Mouse (Mus musculus) 416B (cell line): ENCODE results near the gene Ksr1.
A peak's percentile ranks its signal among the peaks of the same experiment; 100 is the strongest.
"Not testable (repeated sequence)": the region's sequence is repeated elsewhere in the genome, so short reads cannot be mapped to it uniquely, and the experiment has no call there.

Source experiments
- DNase-seq: peaks from one replicate; pipeline ENCODE4 v3.0.0; 2011; ENCODE audit warnings: low read depth

Gene Ksr1

DNA sequence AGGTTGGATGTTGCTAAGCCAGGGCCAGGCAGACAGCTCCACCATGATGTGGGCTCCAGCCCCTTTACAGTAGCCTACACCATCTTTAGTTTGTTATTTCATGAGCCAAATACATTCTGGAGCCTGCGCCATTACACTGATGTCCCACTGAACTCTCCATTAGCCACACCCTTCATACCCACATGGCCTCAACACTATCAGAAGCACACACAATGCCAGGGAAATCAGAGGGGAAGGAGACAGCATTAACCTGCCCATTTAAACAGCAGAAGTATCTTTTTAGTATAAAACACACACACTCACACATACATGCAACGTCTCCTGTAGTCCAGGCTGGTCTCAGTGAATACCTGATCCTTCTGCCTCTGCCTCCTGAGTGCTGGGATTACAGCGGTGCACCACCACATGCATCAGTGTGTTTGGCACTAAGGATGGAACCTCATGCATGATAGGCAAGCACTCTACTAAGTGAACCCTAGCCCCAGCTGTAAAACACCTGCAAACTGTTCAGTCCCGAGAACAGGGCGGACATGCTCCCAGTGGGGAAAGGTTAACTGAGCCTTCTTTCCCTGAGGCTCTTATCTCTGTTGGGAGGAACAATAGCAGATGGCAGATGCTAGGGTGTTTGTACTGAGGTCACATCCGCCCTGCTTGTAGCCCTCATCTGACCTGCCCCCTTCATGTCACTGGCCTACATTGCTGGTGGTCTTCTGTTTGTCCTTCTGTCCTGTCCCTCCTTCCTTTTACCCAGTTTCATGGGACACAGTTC, 138.0 kb downstream of the Ksr1 start:
- no peak for DNase-seq

DNA sequence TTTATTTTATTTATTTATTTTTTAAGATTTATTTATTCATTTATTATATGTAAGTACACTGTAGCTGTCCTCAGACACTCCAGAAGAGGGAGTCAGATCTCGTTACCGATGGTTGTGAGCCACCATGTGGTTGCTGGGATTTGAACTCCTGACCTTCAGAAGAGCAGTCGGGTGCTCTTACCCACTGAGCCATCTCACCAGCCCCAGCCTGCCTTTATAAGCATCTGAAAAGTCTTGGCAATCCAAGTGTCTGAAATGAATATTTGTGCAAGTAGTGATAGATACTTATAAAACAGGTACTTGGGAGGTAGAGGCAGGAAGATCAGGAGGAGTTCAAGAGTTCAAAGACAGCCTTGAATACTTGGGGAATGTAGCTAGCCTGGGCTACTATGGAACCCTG, 138.9 kb downstream of the Ksr1 start:
- not testable (repeated sequence) for DNase-seq

DNA sequence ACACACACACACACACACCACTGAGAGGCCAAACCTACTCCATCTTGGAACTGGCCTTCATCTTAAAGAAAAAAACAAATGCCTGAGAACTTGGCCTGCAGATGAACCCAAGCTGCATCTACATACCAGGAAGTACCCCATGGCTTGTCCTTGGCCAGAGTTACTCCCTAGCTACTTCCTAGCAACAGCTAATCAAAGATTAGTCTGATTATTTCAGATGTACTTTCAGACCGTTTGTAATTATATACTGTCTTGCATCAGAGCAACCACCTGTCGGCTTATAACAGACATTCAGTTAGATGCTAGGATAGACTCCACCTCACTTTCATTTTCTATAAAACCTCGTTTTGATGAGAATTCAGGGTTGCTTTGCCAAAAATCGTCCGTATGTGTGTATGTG, 139.8 kb downstream of the Ksr1 start:
- DNase-seq: no peak

DNA sequence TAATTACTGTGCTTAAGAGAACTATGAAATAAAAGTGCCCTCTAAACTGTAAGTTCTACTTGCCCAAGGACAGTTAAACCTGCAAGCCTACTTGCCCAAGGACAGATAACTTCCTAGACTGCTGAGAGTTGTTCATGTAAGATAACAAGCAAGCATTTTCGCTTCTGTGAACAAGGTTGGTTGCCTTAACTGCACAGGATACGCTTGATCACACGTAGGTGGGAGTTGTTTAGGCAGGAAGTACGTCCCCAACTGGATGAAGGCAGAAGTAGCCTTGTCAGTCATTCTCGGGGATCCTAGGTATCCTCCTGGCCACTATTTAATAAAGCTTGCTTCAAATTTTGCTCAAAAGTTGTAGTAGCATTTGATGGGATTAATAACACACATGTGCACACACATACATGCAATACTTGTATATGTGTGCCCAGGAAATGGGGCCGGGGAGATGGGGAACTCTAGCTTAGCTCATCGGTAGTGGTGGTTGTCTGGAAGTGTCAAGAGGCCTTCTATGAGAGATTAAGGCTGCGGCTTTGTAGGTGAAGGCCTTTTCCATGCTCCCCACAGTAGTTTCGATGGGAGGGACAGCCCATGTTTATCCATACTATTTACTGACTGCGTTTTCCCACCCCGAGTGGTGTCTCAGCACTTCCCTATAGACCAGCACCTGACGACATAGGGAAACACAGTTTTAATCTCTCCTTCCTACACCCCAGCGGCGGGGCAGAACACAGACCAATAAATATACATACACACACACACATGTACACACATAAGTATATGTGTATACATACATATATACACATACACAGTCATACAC, 140.4 kb downstream of the Ksr1 start:
- no peak for DNase-seq

DNA sequence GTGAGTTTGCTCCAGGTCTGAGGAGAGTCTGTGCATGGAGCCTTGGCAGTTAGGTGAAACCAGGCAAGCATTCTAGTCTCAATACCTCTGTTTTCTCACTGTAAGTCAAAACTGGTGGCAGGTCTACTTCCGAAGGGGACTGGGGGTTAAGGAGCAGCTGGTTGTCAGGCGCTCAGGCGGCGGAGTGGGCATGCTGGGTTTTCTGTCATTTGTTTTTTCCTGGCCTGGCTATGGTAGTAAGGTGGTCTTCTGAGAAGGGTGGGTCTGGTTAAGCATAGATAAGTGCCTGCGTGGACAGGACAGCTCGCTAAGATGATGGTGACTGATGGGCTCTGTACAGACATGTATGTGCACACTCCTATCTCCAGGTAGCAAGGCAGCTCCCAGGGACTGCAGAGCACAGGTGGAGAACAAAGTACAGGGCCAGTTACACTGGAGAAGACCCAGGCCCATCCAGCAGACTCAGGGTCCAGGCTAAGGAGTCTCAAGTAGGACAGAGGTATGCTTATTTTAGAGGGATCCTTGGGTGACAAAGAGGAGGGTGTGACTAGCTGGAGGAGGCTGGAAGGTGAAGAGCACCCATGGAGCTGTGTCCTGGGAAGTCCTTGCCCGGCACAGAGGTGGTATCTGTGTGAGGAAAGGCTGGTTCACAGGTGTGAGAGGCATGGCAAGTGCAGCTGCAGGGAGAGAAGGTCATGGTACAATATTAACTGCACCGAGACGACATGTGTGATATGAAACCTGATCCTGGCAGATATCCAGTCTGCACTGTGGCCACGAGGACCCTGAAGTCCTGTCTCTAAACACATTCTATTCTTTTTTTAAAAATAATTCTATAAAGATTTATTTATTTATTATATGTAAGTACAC, 142.2 kb downstream of the Ksr1 start:
- no peak for DNase-seq

DNA sequence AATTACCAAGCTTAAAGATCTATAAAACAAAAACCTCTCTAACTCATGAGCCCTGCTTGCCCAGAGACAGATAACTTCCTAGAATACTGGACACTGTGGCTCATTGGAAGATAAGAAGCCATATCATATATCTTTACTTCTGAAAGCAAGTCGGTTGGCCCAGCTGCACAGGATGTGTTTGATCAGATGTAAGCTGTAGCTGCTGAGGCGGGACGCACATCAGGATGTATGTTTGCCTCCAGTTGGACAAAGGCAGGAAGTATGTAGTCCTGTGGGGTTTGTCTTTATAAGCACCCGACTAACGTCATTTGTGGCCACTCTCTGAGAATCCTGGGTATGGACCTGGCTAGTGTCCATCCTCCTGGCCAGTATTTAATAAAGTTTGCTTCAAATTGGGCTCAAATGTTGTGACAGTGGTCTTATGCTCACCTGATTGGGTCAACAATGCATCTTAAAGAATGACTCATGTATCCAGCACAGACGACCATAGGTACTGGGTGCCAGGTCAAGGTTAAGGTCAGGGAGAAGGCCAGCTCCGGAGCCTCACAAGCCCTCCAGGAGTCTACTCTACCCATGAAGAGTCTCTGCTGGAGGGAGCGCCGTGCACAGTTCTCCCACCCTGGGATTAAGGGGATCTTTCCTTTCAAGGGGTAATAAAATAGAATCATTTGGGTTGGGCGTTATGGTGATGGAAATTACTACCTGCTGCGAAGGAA, 143.0 kb downstream of the Ksr1 start:
- DNase-seq: peak; percentile 99

DNA sequence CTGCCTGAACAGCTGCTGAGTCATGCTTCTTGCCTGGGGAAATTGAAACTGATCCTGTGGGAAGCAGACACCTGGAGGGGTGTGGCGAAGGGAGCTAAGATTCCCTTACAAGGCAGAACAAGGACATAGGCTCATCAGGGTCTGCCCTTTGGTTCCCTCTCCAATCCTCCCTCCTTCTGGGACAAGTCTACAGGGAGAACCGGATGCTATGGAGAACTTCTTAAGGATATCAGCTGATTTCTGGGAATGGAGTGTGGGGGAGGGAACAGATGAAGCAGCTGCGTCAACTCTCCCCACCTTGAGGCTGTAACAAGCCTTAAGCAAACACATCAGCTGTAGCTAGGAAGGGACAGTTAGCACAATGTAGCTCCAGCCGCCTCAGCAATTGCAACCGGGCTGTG, 143.7 kb downstream of the Ksr1 start:
- no peak for DNase-seq

DNA sequence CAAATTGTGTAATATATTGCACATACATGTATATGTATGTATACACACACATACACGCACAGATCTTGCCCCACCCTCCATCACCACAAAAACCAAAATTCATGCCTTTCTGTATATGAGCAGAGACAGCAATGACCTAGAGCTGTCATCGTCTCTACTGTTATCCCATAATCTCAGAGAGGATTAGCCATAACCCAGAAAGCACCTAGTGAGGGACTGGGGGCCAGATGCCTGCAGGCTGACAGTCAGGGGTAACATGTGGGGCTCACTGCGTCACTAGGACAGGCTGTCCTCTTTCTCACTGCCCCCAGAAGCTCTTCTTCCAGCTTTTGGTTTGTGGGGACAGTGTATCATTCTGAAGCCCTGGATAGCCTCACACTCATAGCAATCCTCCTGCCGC, 144.3 kb downstream of the Ksr1 start:
- DNase-seq: no peak

DNA sequence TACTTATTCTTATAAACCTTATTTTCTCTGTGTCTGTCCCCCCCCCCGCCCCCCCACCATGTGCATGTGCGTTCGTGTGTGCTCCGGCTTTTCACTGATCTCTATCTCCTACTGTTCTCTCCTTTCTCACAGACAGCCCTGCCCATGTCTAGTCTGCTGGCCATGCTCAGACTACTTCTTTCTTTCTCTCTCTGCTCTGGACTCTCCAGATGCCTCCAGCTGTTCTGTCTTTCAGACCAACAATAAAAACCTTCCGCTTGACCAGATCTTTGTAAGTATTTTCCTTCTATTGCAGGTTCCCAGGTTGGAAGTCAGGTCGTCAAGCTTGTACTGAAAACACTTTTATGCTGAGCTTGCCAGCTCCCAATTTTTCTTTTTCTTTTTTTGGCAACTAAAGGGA, 147.1 kb downstream of the Ksr1 start:
- DNase-seq: no peak

DNA sequence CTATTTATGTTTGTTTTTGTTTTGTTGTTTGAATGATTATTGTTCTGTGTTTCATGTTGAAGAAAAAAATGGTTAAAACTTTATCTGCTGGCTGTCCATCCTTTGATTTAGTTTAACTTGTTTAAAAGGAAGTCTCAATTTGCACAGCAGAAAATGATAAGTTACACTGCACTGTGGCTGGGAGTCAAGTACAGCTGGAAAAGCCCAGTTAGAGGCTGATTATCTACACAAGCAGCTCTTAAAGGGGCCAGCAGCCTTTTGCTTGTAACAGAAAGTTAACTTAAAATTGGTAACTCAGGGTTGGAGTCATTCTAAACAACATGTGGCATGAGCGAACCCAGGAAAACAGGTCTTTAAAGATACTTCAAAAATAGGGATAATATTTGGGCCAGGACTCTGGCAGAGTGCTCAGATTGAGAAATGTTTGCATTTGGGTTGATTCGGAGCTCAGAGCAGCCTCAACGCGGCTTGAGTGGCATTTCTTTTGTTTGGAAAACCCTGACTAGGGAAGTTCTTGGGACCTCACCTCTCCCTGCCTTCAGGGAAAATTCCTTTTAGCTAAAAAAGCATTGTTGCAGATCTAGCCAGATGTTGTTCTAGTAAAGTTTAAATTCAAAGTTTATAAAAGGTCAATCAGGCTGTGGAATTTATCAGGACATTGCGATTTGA, 155.2 kb downstream of the Ksr1 start:
- DNase-seq: not testable (repeated sequence)

DNA sequence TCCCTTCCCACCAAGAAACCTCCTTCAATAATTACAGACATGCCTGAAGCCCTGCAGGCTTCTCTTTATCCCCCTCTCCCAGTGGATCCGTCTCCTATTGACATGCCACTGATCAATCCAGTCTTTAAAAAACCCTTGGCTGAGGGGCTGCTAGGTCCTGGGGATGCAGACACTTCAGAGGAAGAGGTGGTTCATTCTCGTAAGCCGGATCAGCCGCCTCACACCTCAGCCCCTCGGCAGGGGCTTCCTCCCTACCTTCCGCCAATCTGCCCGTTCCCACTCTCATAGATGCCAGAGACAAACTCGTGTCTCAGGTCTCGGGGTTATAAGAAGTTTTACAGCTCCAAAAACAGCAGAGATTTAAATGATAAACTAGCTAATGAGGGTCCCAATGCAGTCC, 156.1 kb downstream of the Ksr1 start:
- DNase-seq: no peak

DNA sequence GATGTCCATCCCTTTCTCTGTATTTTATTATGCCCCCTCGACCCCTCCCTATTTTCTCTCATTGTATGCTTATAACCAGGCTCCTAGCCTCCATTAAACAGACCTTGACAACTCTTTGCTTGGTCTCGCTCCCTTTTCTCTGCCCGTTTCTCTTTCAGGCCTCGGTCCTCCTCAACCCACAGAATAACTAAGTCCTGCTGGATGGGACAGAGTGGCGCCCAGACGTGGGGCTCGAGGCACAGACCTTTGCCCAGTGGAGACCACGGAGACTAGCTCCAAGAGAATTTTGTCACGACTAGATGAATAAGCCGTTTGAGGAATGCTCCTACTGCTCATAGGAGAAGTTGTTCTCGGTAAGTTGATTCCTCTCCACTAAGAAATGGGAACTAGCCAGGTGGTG, 157.0 kb downstream of the Ksr1 start:
- DNase-seq: not testable (repeated sequence)

DNA sequence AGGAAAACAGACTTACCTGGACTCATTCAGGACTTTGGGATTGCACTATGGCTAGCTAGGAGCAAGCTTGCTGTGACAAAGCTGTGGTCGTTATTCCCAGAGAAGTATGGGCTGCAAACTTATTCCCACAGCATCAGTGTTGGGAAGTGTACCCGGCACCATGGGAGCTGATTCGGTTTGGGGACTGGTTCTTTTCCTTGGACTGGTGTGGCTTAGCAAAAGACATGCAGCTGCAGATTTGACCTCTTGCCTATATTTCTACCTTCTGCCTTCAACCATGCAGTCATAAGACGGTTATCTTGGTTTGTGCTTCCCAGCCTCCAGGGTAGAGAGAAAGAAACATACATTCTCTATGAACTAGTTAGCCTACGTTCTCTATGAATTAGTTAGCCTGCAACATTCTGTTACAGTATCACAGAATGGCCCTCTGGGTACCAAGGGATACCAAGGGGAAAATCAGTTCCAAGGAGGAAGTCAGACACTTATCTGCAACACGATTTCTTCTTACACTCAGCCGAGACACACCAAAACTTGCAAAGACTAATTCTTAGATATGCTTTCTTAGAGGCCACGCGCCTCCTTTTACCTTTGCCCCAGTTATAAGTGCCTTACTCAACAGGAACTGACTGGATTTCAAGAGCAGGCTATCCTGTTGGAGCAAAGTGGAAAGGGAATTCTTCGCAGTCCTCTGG, 159.8 kb downstream of the Ksr1 start:
- DNase-seq: no peak

DNA sequence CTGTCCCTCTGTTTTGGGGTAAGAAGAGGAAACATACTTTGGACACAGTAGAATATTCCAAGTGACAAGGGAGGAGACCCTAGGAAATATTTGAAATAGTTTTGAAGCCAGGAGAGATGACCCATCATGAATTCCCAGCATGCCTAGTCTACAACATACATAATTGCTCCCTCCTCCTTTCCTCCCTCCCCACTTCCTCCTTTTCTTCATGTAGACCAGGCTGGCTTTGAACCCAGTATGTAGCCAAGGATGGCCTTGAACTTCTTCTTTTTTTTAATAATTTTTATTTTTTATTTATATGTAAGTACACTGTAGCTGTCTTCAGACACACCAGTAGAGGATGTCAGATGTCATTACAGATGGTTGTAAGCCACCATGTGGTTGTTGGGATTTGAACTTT, 160.7 kb downstream of the Ksr1 start:
- peak; percentile 53 for DNase-seq

DNA sequence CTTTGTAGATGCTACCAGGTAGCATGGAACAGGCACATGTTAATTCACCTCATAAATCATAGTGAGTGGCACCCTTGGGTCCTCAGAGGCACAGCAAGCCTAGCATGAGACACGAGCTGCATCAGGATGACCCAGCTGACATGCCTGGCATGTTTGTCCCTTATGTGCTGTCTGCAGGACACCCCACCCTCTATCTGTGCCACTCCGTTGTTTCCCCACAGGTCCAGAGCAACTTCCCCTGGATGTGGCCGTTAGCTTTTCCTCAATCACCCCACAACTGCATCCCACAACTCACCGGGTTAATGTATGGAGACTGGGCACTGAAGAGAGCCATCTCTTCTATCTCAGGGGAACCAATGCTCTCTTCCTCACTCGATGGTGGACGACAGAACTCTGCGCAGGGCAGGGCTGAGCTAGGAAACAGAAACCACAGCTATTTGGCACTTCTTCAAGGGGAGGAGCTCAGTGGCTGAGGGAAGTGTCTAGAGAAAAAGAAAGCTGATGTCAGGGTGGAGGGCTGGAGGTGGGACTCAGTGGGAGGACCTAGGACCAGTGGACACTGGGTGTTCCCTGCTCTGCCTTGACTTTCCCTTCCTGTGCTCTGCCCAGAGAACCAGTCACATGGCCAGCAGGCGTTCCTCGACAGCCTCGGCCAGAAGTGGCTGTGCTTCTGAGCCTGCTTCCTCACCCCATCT, 161.6 kb downstream of the Ksr1 start, which contains the start of gene Lgals9:
Lgals9 (minus strand) TSS at position 464 of the 695 bp plus-strand sequence.
- DNase-seq: peak; percentile 96

DNA sequence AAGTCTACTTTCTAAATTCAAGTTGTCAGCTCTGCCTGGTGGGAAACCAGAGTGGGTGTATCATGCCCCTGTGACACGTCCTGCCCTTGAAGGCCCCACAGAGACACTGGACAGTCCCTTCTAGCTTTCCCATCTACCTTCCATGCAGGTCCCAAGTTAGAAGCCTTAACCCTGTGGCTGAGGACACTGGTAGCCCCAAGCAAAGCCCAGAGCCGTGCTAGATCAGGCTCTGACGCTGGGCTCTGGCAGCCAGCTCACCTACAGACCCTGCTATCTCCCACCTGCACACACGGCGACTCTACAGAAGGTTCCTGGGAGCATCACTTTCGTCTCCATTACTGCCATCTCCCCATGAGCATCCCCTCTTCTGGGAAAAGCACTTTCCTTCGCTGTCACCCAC, 162.7 kb downstream of the Ksr1 start:
- DNase-seq: no peak

DNA sequence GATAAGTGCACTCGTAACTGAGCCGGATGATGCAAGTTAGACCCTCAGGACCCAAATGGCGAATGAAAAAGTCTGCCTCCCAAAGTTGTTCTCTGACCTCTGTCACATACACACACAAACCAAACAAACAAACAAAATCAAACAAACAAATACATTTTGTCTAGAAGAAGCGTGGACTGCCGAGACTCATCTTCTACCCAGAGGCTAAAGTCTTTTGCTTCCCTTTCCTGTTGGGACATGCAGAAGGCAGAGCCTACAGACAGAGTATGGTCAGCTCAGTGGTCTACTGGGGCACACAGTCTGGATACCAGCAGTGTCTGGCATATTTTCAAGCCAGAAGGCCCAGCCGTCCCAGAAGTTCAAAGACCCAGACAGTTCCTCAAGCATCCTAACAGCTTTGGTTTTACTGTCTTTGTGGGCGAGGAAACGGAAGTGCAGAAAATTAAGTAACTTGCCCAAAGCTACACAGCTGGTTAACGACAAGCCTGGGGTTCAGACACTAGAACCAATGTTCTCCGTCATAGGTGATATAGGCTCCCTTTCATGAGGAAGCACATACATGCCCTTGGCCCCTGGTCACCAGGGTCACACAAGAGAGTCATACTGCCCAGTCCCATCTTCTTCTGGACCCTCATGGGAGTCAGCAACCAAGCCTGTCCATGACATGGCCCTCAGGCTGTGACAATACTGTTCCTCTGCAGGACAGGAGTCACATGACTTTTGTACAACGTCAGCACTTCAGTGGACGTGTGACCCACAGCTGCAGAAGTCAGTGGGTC, 163.5 kb downstream of the Ksr1 start:
- peak; percentile 86 for DNase-seq

DNA sequence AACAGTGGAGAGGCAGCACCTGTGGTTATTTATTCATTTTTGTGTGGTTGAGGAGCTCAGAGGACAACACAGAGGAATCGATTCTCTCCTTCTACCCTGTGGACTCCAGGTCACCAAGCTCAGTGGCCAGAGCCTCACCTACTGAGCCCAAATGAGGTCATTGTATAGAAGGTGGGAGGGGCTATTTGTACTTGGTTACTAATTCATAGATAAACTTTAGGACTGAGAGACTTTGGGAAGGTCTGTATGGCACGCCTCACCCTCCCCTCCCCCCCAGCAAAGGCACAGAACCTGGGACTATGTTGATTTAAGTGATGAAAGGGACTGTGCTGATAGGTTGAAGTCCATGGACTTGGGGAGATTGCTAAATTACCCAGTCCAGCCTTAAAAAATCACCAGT, 164.2 kb downstream of the Ksr1 start:
- no peak for DNase-seq

DNA sequence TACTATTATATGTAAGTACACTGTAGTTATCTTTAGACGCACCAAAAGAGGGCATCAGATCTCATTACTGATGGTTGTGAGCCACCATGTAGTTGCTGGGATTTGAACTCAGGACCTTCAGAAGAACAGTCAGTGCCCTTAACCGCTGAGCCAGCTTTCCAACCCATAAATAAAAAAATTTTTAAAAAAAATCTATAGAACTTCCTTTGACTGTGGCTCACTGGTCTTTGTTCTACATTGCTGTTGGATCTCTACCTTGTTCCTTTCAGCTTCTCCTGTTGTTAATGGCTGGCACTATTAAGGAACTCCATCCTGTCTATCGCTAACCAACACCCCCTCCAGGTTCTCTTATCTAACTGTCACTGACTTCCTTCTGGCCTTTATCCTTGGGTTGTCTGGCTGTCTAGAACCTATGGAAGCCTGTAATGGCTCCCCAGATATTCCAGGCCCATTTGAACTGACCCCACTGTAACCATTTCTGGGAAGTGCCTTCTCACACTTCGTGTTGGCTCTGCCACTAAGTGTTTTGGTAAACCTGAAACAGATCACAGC, 166.0 kb downstream of the Ksr1 start:
- peak; percentile 43 for DNase-seq
